Mouse (Mus musculus): ENCODE data around the gene Olfr1350.

DNA sequence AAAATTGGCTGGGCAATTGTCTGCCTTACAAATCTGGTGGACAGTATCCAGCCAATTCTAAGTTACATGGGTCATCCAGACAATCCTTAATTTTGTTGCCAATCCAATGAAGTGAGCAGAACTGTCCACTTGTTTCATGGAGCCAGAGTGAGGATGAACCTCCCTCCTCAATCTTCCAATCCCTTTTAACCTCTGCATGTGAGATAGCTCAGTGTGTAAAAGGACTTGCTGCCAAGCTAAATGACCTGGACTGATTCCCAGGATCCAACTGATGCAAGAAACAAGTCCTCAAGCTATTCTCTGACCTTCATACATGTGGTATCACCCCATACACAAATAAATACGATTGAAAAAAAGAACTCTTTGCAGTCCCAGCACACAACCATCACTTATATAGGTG, 43.0 kb upstream of the Olfr1350 start:
- TF ChIP-seq POLR2A (IDR thresholded peaks at IDR 0.05; ENCODE audit: low read depth, low read length): no peak
- TF ChIP-seq CTCF (conservative IDR thresholded peaks at IDR 0.05; ENCODE audit: insufficient read depth, insufficient read length, low read depth, low read length): no peak
